Mouse (Mus musculus) cerebral cortex, adult 2 months (tissue): ENCODE results near the gene Lgals3bp.

ENCODE experiments used
- WGBS: fragments of 180-500 bp; shearing (Covaris S2); methylation state at CpG from one replicate; pipeline ENCODE4 v1.1.7; 2018; 5-methylcytosine and 5-hydroxymethylcytosine counted together

Lgals3bp gene

GRCm38 (mm10) chr11:118360907-118361341 lies 41.0 kb downstream of the Lgals3bp start:
- 39% methylated on average over 10 of the region's 10 CpGs for WGBS

GRCm38 (mm10) chr11:118360491-118360890 lies 41.4 kb downstream of the Lgals3bp start:
- 55% methylated on average over 7 of the region's 7 CpGs for WGBS

GRCm38 (mm10) chr11:118355640-118356039 lies 46.3 kb downstream of the Lgals3bp start, which contains the start of gene Timp2:
Gene Timp2 (minus strand): TSS chr11:118355740.
- 51% methylated on average over 6 of the region's 6 CpGs for WGBS

- WGBS, result under 1% methylated on average over 41 of the region's 43 CpGs
Observed at GRCm38 (mm10) chr11:118355205-118355604, 46.7 kb downstream of the Lgals3bp start.

GRCm38 (mm10) chr11:118354636-118355191 lies 47.2 kb downstream of the Lgals3bp start:
- under 1% methylated on average over 43 of the region's 47 CpGs for WGBS

- WGBS, result 93% methylated on average over 5 of the region's 5 CpGs
Observed at GRCm38 (mm10) chr11:118349494-118349893, 52.4 kb downstream of the Lgals3bp start.

- WGBS, result 73% methylated on average over 5 of the region's 5 CpGs
Observed at GRCm38 (mm10) chr11:118348877-118349276, 53.0 kb downstream of the Lgals3bp start.

GRCm38 (mm10) chr11:118348419-118348818 lies 53.5 kb downstream of the Lgals3bp start:
- WGBS, result 82% methylated on average over 3 of the region's 3 CpGs

GRCm38 (mm10) chr11:118347911-118348310 lies 54.0 kb downstream of the Lgals3bp start:
- WGBS, result 94% methylated on average over 12 of the region's 12 CpGs

GRCm38 (mm10) chr11:118347391-118347790 lies 54.5 kb downstream of the Lgals3bp start:
- 92% methylated on average over 2 of the region's 2 CpGs for WGBS

GRCm38 (mm10) chr11:118346395-118347096 lies 55.3 kb downstream of the Lgals3bp start:
- 67% methylated on average over 8 of the region's 8 CpGs for WGBS

GRCm38 (mm10) chr11:118345693-118346092 lies 56.2 kb downstream of the Lgals3bp start:
- 55% methylated on average over 4 of the region's 4 CpGs for WGBS

GRCm38 (mm10) chr11:118343629-118344028 lies 58.3 kb downstream of the Lgals3bp start:
- WGBS, result 60% methylated on average over 2 of the region's 2 CpGs
